Mouse (Mus musculus) liver, embryonic 12.5 days (tissue): Measurements from ENCODE around the gene Olfr344. TPM values are rescaled to one million over a fixed set of nuclear protein-coding genes. Genes with fewer than 3 reads are reported as not detected.

Source experiments
- ATAC-seq: fragments of 200-750 bp; cut with Nextera tagmentation; 2 replicates; pipeline ENCODE4 v1.8.0; 2017; ENCODE audit warnings: moderate number of reproducible peaks, mild to moderate bottlenecking, moderate library complexity
- H3K27ac ChIP-seq: fragments of 300-500 bp; sonication (generic); 2 replicates; pipeline ENCODE4 v1.5.1; 2016; ENCODE audit warnings: mild to moderate bottlenecking
- H3K27me3 ChIP-seq: fragments of 300-500 bp; sonication (generic); replicated peaks from 2 replicates; pipeline ENCODE4 v1.6.1; 2016; ENCODE audit warnings: mild to moderate bottlenecking, moderate library complexity
- H3K36me3 ChIP-seq: fragments of 300-500 bp; sonication (generic); 2 replicates; pipeline ENCODE4 v1.6.1; 2016; ENCODE audit warnings: mild to moderate bottlenecking, moderate library complexity
- H3K4me1 ChIP-seq: fragments of 300-500 bp; sonication (generic); 2 replicates; pipeline ENCODE4 v1.6.1; 2016
- H3K4me2 ChIP-seq: fragments of 300-500 bp; sonication (generic); 2 replicates; pipeline ENCODE4 v1.6.1; 2016; ENCODE audit warnings: mild to moderate bottlenecking, moderate library complexity
- H3K4me3 ChIP-seq: fragments of 300-500 bp; sonication (generic); 2 replicates; pipeline ENCODE4 v1.5.1; 2016; ENCODE audit warnings: mild to moderate bottlenecking, moderate library complexity
- H3K9ac ChIP-seq: fragments of 300-500 bp; sonication (generic); 2 replicates; pipeline ENCODE4 v1.6.1; 2016; ENCODE audit warnings: mild to moderate bottlenecking, moderate library complexity
- H3K9me3 ChIP-seq: fragments of 300-500 bp; sonication (generic); replicated peaks from 2 replicates; pipeline ENCODE4 v1.6.1; 2016; ENCODE audit warnings: mild to moderate bottlenecking, moderate library complexity
- WGBS: fragments of 180-500 bp; shearing (Covaris S2); methylation state at CpG from one replicate; pipeline ENCODE4 v1.1.7; 2016; ENCODE audit not compliant: insufficient replicate concordance; 5-methylcytosine and 5-hydroxymethylcytosine counted together
- polyA plus RNA-seq: library from polyadenylated mRNA; unstranded; fragments of >200 nt; fragmentation: Nextera tagmentation; extraction: Ambion mirVana; gene quantifications from 2 replicates; pipeline ENCODE4 v1.2.1, GENCODE M21; 2016

Olfr344 gene
- polyA plus RNA-seq = not detected in 2 replicates

GRCm38 (mm10) chr2:36566362-36566761 lies at the start of gene Olfr344:
TSS of gene Olfr344 (plus strand) at chr2:36566662.
- WGBS = 55% methylated on average over 1 of the region's 1 CpGs
- H3K27ac ChIP-seq = no peak within 1 kb of the TSS
- H3K9ac ChIP-seq = no peak within 1 kb of the TSS
- H3K27me3 ChIP-seq = no peaks in the 10 kb centered on the region
- no peak for ATAC-seq
- H3K4me3 ChIP-seq = no peak within 1 kb of the TSS
- H3K36me3 ChIP-seq = no peaks in the 10 kb centered on the region
- H3K9me3 ChIP-seq = no peaks in the 10 kb centered on the region; the same call in 1 of the 2 replicates
- H3K4me2 ChIP-seq = no peak within 1 kb of the TSS
- H3K4me1 ChIP-seq = no peaks in the 10 kb centered on the region

GRCm38 (mm10) chr2:36524698-36525097 lies 41.8 kb upstream of the Olfr344 start, which contains the start of gene Olfr342:
TSS of gene Olfr342 (plus strand) at chr2:36524998.
- Histone ChIP-seq H3K9ac (no peak within 1 kb of the TSS), H3K9me3 (0 out of 2 replicates have a peak, but pooled peaks cover 4% of the 10 kb centered on the region), H3K4me3 (no peak within 1 kb of the TSS), H3K4me1 (no peaks in the 10 kb centered on the region), H3K27ac (no peak within 1 kb of the TSS), H3K27me3 (no peaks in the 10 kb centered on the region), H3K36me3 (no peaks in the 10 kb centered on the region), H3K4me2 (no peak within 1 kb of the TSS)
- no peak for ATAC-seq
- 49% methylated on average over 3 of the region's 3 CpGs for WGBS

GRCm38 (mm10) chr2:36565156-36565555 lies 1.3 kb upstream of the Olfr344 start:
- H3K9me3 ChIP-seq = no peaks in the 10 kb centered on the region; the same call in 1 of the 2 replicates
- no peak for ATAC-seq
- no peaks in the 10 kb centered on the region for H3K36me3 ChIP-seq
- H3K9ac ChIP-seq = no peak overlapping the region
- no peak overlapping the region for H3K27ac ChIP-seq
- no peak overlapping the region for H3K4me2 ChIP-seq
- H3K4me3 ChIP-seq = no peak overlapping the region
- no peaks in the 10 kb centered on the region for H3K4me1 ChIP-seq
- no peaks in the 10 kb centered on the region for H3K27me3 ChIP-seq

- Histone ChIP-seq H3K9me3 (no peaks in the 10 kb centered on the region; the same call in 1 of the 2 replicates), H3K36me3 (no peaks in the 10 kb centered on the region), H3K27ac (no peak overlapping the region), H3K27me3 (no peaks in the 10 kb centered on the region), H3K4me3 (no peak overlapping the region), H3K9ac (no peak overlapping the region), H3K4me1 (no peaks in the 10 kb centered on the region), H3K4me2 (no peak overlapping the region)
- ATAC-seq = no peak
Observed at GRCm38 (mm10) chr2:36567022-36567421, 560 bp downstream of the Olfr344 start.

GRCm38 (mm10) chr2:36567845-36568244 lies 1.4 kb downstream of the Olfr344 start:
- Histone ChIP-seq H3K9me3 (no peaks in the 10 kb centered on the region; the same call in 1 of the 2 replicates), H3K27ac (no peak overlapping the region), H3K4me3 (no peak overlapping the region), H3K4me2 (no peak overlapping the region), H3K4me1 (no peaks in the 10 kb centered on the region), H3K27me3 (no peaks in the 10 kb centered on the region), H3K9ac (no peak overlapping the region), H3K36me3 (no peaks in the 10 kb centered on the region)
- 87% methylated on average over 3 of the region's 3 CpGs for WGBS
- no peak for ATAC-seq

Other genes with a start within 250 kb of the Olfr344 start
- not detected in 2 replicates for gene Olfr338, start 193.1 kb upstream of the Olfr344 start, polyA plus RNA-seq
- gene Olfr339, start 147.7 kb upstream of the Olfr344 start, polyA plus RNA-seq = not detected in 2 replicates
- gene Olfr340, start 114.1 kb upstream of the Olfr344 start, polyA plus RNA-seq = not detected in 2 replicates
- not detected in 2 replicates for gene Olfr341, start 84.2 kb upstream of the Olfr344 start, polyA plus RNA-seq
- gene Olfr342, start 41.7 kb upstream of the Olfr344 start, polyA plus RNA-seq = not detected in 2 replicates
- not detected in 2 replicates for gene Olfr345, start 73.4 kb downstream of the Olfr344 start, polyA plus RNA-seq
- not detected in 2 replicates for gene Olfr346, start 119.1 kb downstream of the Olfr344 start, polyA plus RNA-seq
- gene Olfr347, start 165.2 kb downstream of the Olfr344 start, polyA plus RNA-seq = not detected in 2 replicates
- not detected in 2 replicates for gene Olfr348, start 217.6 kb downstream of the Olfr344 start, polyA plus RNA-seq
- not detected in 2 replicates for gene Olfr50, start 223.9 kb downstream of the Olfr344 start, polyA plus RNA-seq